Mouse (Mus musculus) embryo, embryonic 10.5 days (tissue): Measurements from ENCODE around the gene Rtkn2.
"Not testable (repeated sequence)": the region's sequence is repeated elsewhere in the genome, so short reads cannot be mapped to it uniquely, and the experiment has no call there.

Experiments
- DNase-seq: peaks from one replicate; pipeline ENCODE4 v3.0.0-alpha.2; 2015; ENCODE audit warnings: low spot score

Gene Rtkn2

DNA sequence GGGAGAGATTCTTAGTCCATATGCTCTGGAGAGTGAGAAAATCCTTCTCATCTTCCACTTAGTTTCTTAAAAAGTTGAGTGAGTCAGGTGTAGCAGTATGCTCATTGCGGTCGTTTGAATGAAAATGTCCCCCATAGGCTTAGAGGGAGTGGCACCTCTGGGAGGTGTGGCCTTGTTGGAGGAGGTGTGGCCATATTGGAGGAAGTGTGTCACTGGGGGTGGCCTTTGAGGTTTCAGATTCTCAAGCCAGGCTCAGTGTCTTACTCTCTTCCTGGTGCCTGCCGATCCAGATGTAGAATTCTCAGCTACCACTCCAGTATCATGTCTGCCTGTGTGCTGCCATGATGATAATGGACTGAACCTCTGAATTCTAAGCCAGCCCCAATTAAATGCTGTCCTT is 99.3 kb downstream of the Rtkn2 start:
- no peak for DNase-seq

DNA sequence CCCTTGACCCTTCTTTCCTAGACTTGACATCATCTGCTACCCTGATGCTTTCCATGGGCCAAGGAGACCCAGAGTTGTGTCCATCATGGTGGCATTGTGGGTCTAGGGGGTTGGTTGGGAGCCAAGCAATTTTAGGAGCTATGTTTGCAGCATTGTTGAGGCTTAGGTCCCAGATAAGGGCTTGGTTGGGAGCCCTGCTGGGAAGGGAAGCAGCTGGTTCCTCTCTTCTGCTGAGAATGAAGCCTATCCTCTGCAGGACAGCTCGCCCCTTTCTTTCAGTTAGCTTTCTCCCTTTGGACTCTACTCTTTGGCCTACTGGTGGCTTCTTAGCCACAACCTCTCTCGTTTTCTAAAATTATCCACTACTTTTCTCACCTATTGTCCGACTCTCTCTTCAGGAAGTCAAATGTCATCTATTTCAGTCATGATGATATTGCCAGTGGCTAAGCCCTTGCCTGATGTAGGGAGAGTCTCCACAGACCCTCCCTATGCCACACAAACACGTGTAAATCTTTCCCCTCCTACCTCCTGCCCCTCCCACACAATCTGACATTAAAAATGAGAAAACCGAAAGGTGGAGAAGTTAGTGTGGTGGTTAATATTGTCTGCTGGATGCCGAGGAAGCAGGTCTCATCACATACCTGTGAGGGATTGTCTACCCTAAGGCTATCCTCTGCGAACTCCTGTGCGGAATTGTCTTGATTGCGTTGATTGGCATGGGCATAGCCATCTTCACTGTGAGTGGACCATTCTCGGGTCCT is 100.7 kb downstream of the Rtkn2 start:
- DNase-seq: no peak

DNA sequence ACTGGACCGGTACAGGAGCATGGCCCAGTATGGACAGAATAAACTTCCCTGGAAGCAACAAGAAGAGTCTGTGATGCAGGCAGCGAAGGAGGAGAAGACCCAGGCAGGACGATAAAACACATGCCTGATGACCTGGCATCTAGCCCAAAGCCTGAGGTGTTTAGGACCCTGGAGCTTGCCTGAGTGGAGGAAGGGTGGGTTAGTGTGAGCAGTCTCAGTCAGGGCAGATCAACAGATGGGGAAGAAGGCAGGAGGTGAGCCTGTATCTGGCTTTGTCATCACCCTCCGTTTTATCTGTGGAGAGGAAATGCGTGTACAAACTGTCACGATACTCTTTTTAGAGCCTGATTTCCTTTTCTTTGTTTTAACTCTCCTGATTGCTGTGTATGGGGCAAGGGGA is 102.3 kb downstream of the Rtkn2 start:
- no peak for DNase-seq

DNA sequence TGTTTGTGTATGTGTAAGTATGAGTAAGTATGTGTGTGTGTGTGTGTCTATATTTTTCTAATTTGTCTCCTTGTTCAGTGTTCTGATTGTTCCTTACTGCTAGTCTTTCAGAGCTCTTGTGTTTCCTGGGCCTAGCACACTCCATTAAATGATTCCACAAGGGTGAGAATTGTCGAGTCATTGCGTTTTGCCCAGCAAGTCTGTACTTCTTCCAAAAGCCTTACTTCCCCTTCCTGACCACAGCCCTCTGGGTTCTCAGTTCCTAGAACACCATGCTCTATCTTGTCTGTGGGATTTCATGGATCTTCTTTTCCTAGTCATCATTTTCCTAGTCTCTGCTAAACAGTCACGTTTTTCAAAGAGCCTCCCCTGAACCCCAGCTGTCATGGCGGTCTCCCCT is 106.2 kb downstream of the Rtkn2 start:
- DNase-seq: no peak

DNA sequence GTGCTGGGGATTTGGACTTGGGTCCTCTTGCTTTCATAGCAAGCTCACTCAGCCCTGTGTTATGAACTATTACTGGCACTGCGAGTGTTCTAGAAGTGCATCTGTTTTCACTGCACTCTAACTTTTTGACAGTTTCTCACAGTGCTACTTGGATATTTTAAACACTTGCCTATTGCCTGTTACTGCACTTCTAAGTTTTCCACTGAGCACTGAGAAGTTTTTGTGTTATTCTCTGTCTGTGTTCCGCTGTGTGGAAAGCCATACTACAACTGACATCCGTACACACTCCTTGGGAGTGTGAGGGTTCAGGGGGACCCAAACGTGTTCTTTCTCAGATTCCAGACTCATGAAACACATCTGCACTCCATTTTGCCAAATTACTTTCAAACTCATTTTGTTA is 107.6 kb downstream of the Rtkn2 start:
- no peak for DNase-seq

DNA sequence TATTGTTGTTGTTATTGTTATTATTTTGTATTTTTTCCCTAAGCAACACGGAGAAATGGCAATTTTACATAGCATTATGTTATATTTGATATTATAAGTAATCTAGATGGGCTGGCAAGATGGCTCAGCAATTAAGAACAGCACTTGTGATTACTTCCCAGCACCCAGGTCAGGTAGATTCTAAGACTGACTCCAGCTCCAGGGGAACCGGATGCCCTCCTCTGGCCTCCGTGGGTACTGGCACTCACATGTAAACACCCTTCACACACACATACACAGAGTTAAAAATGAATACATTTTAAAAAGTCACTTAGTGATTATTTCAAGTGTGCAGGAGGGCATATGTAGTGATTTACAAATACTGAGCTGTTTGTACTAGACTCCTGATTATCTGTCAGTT is 108.4 kb downstream of the Rtkn2 start:
- DNase-seq: no peak

DNA sequence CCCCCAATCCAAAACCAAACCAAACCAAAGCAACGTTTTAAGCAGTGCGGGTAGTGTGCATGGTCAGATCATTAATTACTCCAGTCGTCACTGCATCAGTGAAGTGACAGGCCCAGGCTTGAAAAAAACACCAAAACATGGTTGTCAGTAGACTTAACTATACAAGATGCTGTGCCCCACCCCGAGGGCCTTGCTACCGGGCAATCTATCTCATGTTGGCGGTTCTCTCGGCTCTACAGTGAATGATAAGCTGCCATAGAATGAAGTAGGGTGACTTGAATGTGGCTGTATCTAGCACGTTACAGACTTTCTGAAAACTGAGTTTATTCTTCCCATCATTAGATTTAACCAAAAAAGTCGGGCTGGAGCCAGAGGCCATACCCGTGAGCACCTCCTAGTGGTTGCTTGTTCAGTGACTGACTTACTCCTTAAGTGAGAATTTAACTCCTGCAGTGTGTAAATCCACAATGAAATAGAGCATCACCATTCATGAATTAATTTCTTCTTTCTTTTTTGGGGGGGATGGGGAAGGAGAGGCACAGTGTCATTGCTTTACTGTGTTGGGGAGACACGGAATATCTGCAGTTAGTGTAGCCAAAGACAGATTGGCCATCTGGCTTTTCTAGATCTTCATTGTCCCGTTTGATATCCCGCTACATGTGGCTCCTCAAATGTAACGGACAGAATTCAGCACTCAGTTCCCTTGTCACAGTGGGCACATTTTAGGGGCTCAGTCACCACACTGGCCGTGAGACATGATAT is 110.2 kb downstream of the Rtkn2 start:
- peak; percentile 50 for DNase-seq

DNA sequence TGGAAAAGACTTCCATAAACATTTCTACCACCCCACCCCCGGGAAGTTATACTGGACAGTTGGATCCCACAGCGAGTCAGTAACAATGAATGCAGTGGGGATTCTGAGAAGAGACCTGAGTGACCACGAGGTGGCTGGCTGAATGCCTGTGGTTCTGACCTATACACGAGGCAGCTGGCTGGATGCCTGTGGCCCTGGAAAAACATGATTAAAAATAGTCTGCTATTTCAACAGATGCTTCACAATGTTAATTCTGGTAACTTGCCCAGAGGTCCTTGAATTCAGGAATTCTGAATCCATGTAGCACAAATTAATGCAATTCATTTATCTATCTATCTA is 110.8 kb downstream of the Rtkn2 start:
- DNase-seq: no peak

DNA sequence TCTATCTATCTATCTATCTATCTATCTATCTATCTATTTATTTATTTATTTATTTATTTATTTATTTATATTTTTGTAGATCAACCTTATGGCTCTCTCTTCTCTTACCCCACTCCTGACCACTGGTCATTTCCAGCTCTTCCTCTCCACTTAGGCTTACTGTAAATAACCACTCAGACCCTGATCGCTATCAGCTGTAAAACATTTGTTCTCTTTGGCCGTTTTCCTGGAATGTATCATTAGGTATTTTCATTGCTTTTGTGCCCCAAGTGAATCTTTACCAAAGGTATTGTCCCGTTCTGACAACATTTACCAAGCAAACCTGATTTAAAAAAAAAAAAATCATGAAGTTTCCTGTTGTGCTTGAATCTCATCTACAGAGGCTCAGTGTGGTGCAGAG is 111.2 kb downstream of the Rtkn2 start:
- no peak for DNase-seq

DNA sequence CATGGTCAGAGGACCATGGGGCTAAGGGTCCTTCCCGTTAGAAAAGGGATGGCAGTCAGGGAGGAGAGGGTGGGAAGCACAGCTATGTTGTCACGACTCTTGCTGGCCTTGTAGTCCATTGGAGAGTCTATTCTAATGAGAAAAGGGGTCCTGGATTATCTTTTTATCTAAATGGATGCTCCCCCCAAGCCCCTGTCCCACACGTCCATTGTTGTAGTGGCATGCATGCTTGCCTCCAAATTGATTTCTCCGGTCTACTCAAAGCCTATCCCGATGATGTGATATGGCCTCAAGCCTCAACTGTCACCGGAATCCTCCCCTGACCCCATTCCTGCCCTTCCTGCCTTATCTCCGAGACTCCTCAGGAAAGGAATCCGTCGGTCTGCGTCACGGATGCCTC is 111.6 kb downstream of the Rtkn2 start:
- DNase-seq: no peak

DNA sequence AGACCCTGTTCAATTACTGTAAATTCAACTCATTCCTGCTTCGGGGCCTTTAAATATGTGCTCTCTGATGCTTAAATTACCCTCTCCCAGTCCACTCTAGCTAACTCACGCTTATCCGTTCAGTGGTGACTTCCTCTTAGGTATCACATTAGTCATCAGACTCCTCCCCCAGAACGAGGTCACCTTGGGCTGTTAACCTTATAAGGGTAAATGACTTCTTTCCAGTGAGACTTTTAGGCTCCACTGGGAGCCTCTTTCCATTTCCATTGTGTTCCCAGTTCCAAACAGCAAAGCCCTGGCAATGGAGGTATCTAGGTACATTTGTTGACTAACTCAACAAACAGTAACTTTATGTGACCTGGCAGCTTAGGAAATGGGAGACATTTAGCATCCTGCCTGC is 112.5 kb downstream of the Rtkn2 start:
- DNase-seq: no peak

DNA sequence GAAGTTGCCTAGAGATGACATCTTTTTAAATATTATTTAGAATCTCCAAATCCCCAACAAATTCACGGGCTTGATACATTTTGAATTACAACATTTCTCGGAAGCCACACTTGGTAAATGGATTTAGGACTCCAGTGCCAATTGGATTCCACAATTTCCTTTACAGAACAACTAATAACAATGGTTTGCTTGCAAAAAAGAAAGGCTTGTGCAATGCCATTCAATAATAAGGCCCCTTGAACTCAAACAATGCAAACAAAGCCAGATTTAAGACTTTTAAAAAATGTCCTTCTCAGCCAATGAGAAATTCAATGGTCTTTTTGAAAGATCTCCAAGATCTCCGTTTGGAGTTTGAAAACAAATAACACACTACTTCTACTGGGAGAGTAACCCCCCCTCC is 114.1 kb downstream of the Rtkn2 start:
- no peak for DNase-seq

DNA sequence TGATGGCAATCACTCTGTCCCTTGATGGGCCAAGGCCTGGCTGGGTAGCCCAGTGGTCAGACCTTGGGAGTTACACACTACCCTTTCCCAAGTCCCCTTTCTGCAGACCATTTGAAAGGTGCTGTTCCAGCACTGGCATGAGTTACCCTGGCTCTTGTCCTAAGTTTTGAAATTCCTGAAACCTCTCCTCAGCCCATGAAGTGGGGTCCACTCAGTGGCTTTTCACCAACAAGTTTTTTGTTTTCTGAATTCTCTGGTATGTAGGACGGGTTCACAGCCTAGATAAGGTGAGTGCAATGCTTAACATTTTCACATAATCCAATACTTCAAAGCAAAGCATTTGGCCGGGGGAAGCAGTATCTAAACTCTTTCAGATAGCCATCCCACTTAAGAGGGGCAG is 115.8 kb downstream of the Rtkn2 start:
- no peak for DNase-seq

DNA sequence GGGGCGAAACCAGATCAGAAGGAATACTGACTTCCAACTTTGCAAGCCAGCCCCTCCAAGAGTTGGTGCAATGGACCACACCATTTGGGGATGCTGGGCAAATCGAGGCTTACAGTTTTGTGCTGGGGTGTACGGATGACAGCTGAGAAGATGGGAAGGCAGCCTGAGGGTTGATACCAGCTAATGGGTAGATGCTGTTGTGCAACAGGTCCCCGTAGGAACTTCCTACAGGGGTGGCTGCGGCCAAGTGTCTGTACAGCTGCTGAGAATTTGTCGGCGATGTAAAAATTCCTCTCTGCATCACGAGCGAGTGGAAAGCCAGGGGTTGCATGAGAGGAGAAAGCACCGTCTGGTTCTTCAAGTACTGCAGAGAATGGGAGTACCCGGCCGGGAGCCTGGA is 117.0 kb downstream of the Rtkn2 start:
- DNase-seq: no peak

DNA sequence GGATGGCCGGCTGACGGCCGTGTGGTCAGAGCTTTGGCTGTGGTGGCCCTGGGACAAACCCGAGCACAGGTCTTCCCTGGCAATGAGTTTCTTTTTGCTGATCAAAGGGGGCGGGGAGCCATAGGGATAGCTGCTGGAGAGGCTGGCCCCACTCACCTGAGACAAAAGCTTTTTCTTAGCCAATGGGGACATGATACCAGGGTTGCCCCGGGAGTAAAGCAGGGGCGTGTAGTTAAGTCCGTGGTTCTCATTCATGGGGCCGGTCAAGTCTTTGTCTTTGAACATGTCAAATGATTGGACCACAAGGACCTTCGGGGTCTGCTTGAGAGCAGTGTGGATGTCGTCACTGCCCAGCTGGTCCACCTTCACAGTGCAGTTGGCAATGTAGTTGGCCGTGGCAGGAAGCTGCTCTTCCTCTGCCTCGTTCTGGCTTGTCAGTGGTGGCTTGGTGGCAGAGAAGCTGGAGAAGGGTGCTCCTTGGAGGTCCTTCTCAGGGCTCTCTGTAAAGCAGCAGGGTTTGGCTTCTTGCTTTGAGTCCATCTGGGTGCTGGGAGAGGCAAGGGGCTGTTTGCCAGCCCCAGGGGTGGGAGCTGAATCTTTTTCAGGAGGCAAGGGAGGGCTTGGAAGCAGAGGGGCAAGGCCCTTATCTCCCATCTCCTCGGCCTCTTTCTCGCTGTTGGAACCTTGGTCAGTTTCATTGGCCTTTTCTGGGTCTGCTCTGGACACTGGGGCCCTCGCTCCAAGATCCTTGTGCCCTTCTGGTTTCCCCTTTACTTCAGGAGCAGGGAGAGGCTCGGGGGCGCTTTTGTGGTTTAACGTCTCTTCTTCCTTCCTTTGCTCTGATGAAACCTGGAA is 118.7 kb downstream of the Rtkn2 start:
- no peak for DNase-seq

DNA sequence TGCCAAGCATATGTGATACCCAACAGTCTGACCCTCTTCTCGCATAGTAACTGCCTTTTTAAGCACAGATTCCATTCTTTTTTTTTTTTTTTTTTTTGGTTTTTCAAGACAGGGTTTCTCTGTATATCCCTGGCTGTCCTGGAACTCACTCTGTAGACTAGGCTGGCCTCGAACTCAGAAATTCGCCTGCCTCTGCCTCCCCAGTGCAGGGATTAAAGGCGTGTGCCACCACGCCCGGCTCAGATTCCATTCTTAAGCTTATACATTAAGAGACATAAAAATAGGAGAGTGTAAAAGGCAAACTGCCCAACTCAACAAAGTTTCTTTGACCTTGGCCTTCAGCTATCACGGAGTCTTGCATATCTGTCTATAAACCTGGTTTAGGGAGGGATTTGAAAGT is 120.4 kb downstream of the Rtkn2 start:
- DNase-seq: not testable (repeated sequence)

DNA sequence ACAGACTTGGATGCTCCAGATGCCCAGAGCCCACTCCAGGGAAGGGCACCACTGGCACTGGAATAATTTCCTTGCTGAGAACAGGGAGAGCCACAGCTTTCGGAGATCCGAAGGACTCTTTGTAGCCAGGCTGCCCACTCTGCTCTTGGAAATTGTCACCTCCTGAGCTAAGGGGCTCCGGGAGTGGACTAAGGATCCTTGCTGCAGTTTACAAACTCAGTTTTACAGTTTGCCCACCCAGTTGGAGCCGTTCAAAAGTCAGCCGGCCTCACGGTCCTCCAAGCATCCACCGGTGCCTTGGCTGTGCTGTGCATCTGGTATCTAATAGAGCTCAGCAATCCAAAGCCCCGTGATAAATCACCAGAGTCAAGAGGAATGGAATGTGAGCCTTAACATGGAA is 121.1 kb downstream of the Rtkn2 start:
- no peak for DNase-seq

DNA sequence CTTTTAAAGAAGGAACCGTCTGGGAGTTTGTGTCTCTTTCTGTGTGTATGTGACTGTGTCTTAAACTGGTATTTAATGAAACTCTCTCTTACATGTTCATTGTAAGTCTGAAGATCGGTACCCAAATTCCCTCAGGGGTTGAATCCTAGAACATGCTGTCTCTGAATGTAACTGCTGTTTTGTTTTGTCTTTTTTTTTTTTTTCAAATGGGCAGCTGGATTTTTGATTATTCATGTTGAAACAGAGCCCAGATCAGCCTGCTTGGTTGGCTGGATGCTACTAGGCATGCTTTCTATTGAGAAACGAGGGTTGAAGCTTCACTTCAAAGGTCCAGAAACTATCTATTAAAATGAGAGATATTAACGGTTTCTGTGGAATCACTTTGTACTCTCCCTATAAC is 121.9 kb downstream of the Rtkn2 start:
- no peak for DNase-seq

DNA sequence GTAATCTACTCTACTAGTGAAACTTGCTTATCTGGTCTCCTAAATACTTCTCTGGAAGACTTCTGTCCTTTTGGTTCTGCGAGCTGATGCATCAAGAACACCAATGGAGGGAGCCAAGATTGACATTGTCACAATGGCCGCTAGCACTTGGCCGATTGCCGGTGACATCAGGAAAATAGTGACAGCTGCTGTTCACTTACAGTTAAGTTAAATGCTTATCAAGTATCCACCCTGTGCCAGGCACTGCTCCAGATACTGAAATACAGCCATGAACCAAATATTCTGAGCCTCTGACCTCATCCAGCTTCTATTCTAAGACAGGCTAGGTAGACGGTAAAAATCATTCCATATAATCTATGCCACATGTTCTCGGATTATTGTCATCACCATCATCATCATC is 123.2 kb downstream of the Rtkn2 start:
- no peak for DNase-seq

DNA sequence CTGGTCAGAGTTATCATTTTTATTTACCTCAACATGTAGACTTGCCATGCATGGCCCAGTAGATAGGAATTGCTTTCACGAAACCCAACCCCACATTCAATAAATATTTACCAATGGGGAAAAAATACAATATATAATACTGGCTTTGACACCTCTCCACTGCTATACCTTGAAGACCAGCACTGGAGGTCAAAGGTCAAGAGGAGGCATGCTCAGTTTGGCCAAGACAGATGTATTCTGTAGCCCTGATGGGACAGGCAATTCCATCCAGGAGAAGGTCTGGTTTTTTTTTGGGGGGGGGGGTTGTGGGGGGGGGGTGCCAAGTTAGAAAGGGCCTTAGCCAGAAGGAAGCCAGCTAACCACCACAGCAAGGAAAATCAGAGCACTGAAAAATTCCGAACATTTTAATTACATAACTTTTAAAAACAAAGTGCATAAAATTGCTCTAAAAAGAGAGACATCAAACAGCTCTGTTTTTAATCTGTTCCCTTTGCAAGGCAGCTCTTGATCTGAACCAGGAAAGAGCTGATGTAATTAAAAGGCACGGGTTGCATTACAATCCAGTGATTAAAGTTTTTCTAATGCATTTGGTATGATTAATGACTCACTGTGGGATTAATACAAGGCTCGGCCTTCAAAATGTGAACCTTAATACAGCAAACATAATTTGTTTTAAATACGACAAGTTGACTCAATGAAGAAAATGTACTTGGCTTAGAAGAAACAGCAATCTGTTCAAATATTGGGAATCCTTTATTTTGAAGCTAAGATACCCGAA is 123.9 kb downstream of the Rtkn2 start:
- no peak for DNase-seq

DNA sequence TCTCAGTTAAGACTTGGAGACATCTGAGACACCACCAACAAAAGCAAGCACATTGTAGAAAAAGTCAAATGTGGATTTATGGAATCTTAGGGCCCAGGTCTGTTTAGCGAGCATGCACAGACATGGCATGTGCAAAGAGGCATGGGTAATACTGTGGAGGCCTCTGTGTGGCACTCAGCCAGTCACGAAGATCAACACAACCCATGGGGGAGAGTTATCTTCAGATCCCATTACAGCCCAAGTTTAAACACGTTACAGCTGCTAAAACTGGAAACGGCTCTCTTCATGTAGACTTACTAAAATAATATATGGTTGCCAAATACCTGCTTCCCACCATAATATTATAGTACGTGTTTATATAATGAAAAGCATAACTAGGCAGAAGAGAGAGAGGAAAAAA is 124.6 kb downstream of the Rtkn2 start:
- no peak for DNase-seq

DNA sequence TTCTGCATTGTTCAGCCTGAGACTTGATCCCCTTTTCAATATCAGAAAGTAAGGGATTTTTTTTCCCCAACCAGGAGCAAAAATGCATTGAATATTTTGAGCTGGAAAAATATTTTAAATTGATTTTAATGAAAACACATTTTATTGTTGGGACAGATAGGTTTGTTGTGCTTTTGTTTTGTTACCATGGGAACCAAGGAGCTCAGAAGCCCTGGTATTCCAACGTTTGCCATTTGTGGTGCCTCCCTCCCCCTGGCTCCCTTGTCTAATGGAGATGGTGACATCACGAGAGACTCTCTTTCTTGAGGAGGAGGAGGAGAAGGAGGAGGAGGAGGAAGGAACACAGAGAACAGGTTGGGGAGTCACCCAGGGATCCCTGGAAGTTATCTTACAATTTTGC is 125.1 kb downstream of the Rtkn2 start:
- DNase-seq: peak; percentile 57
